Mouse (Mus musculus): ENCODE measurements around the gene Unc5c. TPM values are rescaled to one million over a fixed set of nuclear protein-coding genes. Genes with fewer than 3 reads are reported as not detected.
A peak's percentile ranks its signal among the peaks of the same experiment; 100 is the strongest.

The Unc5c gene
- polyA plus RNA-seq, 2 experiments, result 11.9 to 12.5 TPM

DNA sequence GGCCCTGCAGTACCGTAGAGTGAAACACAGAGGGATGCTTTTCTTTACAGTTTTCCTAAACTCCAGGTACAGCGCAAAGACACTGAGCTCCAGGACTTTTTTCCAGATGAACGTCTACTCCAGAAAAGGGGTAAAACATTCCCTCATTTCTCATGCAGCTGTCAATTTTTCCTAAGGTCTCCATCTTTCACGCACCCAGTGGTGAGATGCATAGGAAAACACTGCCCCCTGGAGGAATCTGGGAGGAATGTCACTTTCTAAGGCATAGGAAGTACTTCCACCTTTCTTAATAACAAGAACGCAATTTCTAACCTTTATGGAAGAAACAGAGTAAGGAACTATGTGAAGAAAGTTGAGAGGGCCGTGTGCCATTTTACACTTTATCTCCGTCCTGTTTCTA is 373.8 kb downstream of the Unc5c start:
- WGBS, result 37% methylated on average over 7 of the region's 7 CpGs
- no peaks in the 10 kb centered on the region; the same call in 1 of the 2 replicates for H3K36me3 ChIP-seq (ENCODE audit: control insufficient read depth, insufficient read depth, low read length)
- peak; percentile 57 for ATAC-seq (ENCODE audit: low FRiP score, low read depth)
- H3K4me2 ChIP-seq (replicated peaks; ENCODE audit: low read depth, low read length, severe bottlenecking), result no peak overlapping the region
- H3K27me3 ChIP-seq (ENCODE audit: control insufficient read depth, insufficient read depth, low read length), result no peaks in the 10 kb centered on the region
- no peak overlapping the region for H3K27ac ChIP-seq (replicated peaks; ENCODE audit: low read depth, low read length)
- no peak for TF ChIP-seq POLR2A (IDR thresholded peaks at IDR 0.05; ENCODE audit: borderline replicate concordance, extremely low read depth, insufficient read depth, insufficient read length)
- no peaks in the 10 kb centered on the region for H3K9me3 ChIP-seq (ENCODE audit: control insufficient read depth, low read length)
- H3K9ac ChIP-seq (ENCODE audit: low read depth, low read length, severe bottlenecking), result no peak overlapping the region
- peak; percentile 60 for DNase-seq (ENCODE audit: low spot score)
- no peaks in the 10 kb centered on the region for H3K4me1 ChIP-seq (ENCODE audit: control insufficient read depth, insufficient read depth, low read length)
- no peak overlapping the region for H3K4me3 ChIP-seq (replicated peaks; ENCODE audit: low read length)

DNA sequence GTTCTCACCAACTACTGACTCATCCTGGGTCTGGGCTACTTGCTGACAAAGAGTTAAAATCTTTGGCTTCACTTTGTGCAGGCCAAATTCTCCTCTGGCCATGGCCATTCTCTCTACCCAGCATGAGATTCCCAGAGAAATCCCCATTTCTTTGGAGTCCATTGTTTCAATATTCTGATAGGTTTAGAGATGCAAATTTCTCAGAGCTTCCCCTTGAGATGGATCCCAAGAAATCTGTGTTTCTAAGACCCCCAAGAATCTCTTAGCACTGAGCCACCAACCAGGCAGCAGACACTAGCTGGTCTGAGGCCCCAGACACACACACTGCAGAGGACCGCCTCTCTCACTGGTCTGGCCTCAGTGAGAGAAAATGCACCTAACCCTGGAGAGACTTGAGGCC is 384.2 kb downstream of the Unc5c start:
- ATAC-seq (ENCODE audit: low FRiP score, low read depth), result no peak
- H3K4me1 ChIP-seq (ENCODE audit: control insufficient read depth, insufficient read depth, low read length), result no peaks in the 10 kb centered on the region
- H3K36me3 ChIP-seq (ENCODE audit: control insufficient read depth, insufficient read depth, low read length), result no peaks in the 10 kb centered on the region; the same call in 1 of the 2 replicates
- no peak overlapping the region for H3K9ac ChIP-seq (ENCODE audit: low read depth, low read length, severe bottlenecking)
- 61% methylated on average over 1 of the region's 1 CpGs for WGBS
- no peak overlapping the region for H3K4me3 ChIP-seq (replicated peaks; ENCODE audit: low read length)
- no peak for TF ChIP-seq POLR2A (IDR thresholded peaks at IDR 0.05; ENCODE audit: borderline replicate concordance, extremely low read depth, insufficient read depth, insufficient read length)
- no peak overlapping the region for H3K4me2 ChIP-seq (replicated peaks; ENCODE audit: low read depth, low read length, severe bottlenecking)
- no peaks in the 10 kb centered on the region for H3K27me3 ChIP-seq (ENCODE audit: control insufficient read depth, insufficient read depth, low read length)
- DNase-seq (ENCODE audit: low spot score), result no peak
- no peak overlapping the region for H3K27ac ChIP-seq (replicated peaks; ENCODE audit: low read depth, low read length)
- no peaks in the 10 kb centered on the region for H3K9me3 ChIP-seq (ENCODE audit: control insufficient read depth, low read length)

DNA sequence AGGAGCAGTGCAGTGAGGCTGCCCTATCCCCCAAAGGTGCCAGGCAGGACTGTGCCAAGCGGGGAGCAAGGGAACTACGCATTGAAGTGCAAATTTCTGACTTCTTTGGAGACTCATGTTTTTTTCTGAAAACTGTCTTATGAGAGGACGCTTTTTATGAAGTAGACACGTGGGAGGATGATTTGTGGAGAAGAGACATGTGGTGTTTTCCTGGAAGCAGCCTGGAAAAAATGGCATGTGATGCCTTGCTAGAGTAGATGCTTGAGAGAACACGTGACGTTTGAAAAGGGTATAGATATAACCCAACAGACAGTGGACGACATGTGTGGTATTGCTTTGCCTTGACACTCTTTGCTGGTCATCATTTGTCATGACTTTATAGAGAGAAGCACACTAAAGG is 385.1 kb downstream of the Unc5c start:
- 78% methylated on average over 7 of the region's 7 CpGs for WGBS

DNA sequence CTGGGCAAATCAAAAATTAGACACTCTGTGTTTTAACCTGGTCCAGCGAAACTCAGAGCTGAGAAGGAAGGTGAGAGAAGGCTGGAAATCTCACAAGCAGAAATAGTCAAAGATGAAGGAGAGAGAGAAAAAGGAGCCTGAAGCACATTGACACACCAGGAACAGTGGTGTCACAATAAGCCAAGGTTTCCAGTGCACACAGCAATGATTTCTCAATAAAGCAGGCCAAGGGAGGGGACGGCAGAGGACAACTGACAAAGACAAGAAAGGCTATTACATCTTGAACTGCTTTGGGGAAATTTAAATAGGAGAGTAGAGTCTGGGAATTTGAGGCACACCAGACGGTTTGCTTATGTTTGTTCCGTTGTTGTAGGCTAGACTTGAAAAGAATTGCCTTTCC is 389.3 kb downstream of the Unc5c start:
- Histone ChIP-seq H3K9ac (ENCODE audit: low read depth, low read length, severe bottlenecking) (no peak overlapping the region), H3K4me3 (replicated peaks; ENCODE audit: low read length) (no peak overlapping the region), H3K4me1 (ENCODE audit: control insufficient read depth, insufficient read depth, low read length) (no peaks in the 10 kb centered on the region), H3K27ac (replicated peaks; ENCODE audit: low read depth, low read length) (no peak overlapping the region), H3K36me3 (ENCODE audit: control insufficient read depth, insufficient read depth, low read length) (peaks cover 14% of the 10 kb centered on the region), H3K27me3 (ENCODE audit: control insufficient read depth, insufficient read depth, low read length) (no peaks in the 10 kb centered on the region), H3K4me2 (replicated peaks; ENCODE audit: low read depth, low read length, severe bottlenecking) (no peak overlapping the region), H3K9me3 (ENCODE audit: control insufficient read depth, low read length) (no peaks in the 10 kb centered on the region)
- 78% methylated on average over 4 of the region's 4 CpGs for WGBS
- ATAC-seq (ENCODE audit: low FRiP score, low read depth), result no peak
- no peak for TF ChIP-seq POLR2A (IDR thresholded peaks at IDR 0.05; ENCODE audit: borderline replicate concordance, extremely low read depth, insufficient read depth, insufficient read length)
- no peak for DNase-seq (ENCODE audit: low spot score)

More for the DNA sequence above, 385.1 kb downstream of the Unc5c start:
- no peak overlapping the region for H3K4me2 ChIP-seq (replicated peaks; ENCODE audit: low read depth, low read length, severe bottlenecking)
- no peak overlapping the region for H3K27ac ChIP-seq (replicated peaks; ENCODE audit: low read depth, low read length)
- ATAC-seq (ENCODE audit: low FRiP score, low read depth), result no peak
- H3K4me3 ChIP-seq (replicated peaks; ENCODE audit: low read length), result no peak overlapping the region
- no peaks in the 10 kb centered on the region for H3K4me1 ChIP-seq (ENCODE audit: control insufficient read depth, insufficient read depth, low read length)
- peaks cover 2% of the 10 kb centered on the region for H3K36me3 ChIP-seq (ENCODE audit: control insufficient read depth, insufficient read depth, low read length)
- DNase-seq (ENCODE audit: low spot score), result no peak
- TF ChIP-seq POLR2A (IDR thresholded peaks at IDR 0.05; ENCODE audit: borderline replicate concordance, extremely low read depth, insufficient read depth, insufficient read length), result no peak
- H3K9me3 ChIP-seq (ENCODE audit: control insufficient read depth, low read length), result no peaks in the 10 kb centered on the region
- no peaks in the 10 kb centered on the region for H3K27me3 ChIP-seq (ENCODE audit: control insufficient read depth, insufficient read depth, low read length)
- no peak overlapping the region for H3K9ac ChIP-seq (ENCODE audit: low read depth, low read length, severe bottlenecking)

DNA sequence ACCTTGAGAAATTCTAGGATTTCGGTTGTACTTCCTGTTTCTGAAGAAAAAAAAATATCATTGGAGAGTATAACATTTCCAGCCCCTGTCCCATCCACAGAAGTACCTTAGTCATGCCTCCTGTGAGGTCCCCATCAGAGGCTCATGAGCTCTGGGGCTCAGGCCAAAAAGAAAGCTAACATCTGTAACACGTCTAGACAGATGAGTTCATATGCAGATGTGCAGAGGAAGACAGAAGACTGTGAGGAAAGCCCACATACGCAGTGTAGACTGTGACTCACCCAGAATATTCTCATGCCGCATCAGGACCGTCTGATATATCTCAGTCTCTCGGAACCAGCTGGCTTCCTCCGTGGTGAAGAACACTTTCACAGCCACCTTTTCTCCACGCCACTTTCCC is 392.1 kb downstream of the Unc5c start:
- 0 out of 2 replicates have a peak overlapping the region, but pooled peaks have one; percentile 13 for H3K27ac ChIP-seq (replicated peaks; ENCODE audit: low read depth, low read length)
- H3K4me2 ChIP-seq (replicated peaks; ENCODE audit: low read depth, low read length, severe bottlenecking), result no peak overlapping the region
- no peak overlapping the region for H3K9ac ChIP-seq (ENCODE audit: low read depth, low read length, severe bottlenecking)
- H3K9me3 ChIP-seq (ENCODE audit: control insufficient read depth, low read length), result no peaks in the 10 kb centered on the region
- ATAC-seq (ENCODE audit: low FRiP score, low read depth) (peak; percentile 80), DNase-seq (ENCODE audit: low spot score) (peak; percentile 49)
- no peak overlapping the region for H3K4me3 ChIP-seq (replicated peaks; ENCODE audit: low read length)
- no peak for TF ChIP-seq POLR2A (IDR thresholded peaks at IDR 0.05; ENCODE audit: borderline replicate concordance, extremely low read depth, insufficient read depth, insufficient read length)
- peaks cover 16% of the 10 kb centered on the region for H3K36me3 ChIP-seq (ENCODE audit: control insufficient read depth, insufficient read depth, low read length)
- WGBS, result 76% methylated on average over 8 of the region's 8 CpGs
- no peaks in the 10 kb centered on the region for H3K27me3 ChIP-seq (ENCODE audit: control insufficient read depth, insufficient read depth, low read length)
- no peaks in the 10 kb centered on the region for H3K4me1 ChIP-seq (ENCODE audit: control insufficient read depth, insufficient read depth, low read length)
